Mouse (Mus musculus) embryonic fibroblast, embryonic 13.5 days (primary cell): Measurements from ENCODE around the gene Nr6a1. TPM values are rescaled to one million over a fixed set of nuclear protein-coding genes. Genes with fewer than 3 reads are reported as not detected.

Source experiments
- H3K27ac ChIP-seq: 2 replicates; pipeline ENCODE4 v1.5.1; 2012; ENCODE audit warnings: low read length, control low read depth, inconsistent platforms; ENCODE audit not compliant: insufficient read depth
- H3K4me1 ChIP-seq: 2 replicates; pipeline ENCODE4 v1.6.1; 2011; ENCODE audit warnings: low read length; ENCODE audit not compliant: control insufficient read depth, insufficient read depth
- H3K4me3 ChIP-seq: 2 replicates; pipeline ENCODE4 v1.5.1; 2011; ENCODE audit warnings: mild to moderate bottlenecking, control low read depth, low read length; ENCODE audit not compliant: insufficient read depth
- CTCF ChIP-seq: IDR thresholded peaks from 2 replicates; pipeline ENCODE4 v1.5.1; 2011; ENCODE audit warnings: mild to moderate bottlenecking, control low read depth, low read length, moderate library complexity, borderline replicate concordance; ENCODE audit not compliant: insufficient read depth
- POLR2A ChIP-seq: IDR thresholded peaks from 2 replicates; pipeline ENCODE4 v1.6.1; 2011; ENCODE audit warnings: low read depth, mild to moderate bottlenecking, control low read depth, low read length, moderate library complexity
- polyA plus RNA-seq: library from polyadenylated mRNA; stranded (reverse); fragments of >200 nt; gene quantifications from 2 replicates; pipeline ENCODE4 v1.2.4, GENCODE M21; 2011; ENCODE audit warnings: low read depth; ENCODE audit not compliant: missing spikeins, insufficient read length

The Nr6a1 gene
- polyA plus RNA-seq, 1 experiment, result 4.3 TPM

- no peaks in the 10 kb centered on the region for H3K4me1 ChIP-seq
- H3K27ac ChIP-seq, result no peak overlapping the region
- TF ChIP-seq POLR2A (no peak), CTCF (no peak)
- no peak overlapping the region for H3K4me3 ChIP-seq
Measured at GRCm38 (mm10) chr2:38697128-38698120, 230.1 kb downstream of the Nr6a1 start.

GRCm38 (mm10) chr2:38695770-38696169 is 231.7 kb downstream of the Nr6a1 start:
- no peak for TF ChIP-seq CTCF
- TF ChIP-seq POLR2A, result no peak
- Histone ChIP-seq H3K4me3 (no peak overlapping the region), H3K4me1 (no peaks in the 10 kb centered on the region), H3K27ac (no peak overlapping the region)

- H3K27ac ChIP-seq, result no peak overlapping the region
- H3K4me3 ChIP-seq, result no peak overlapping the region
- TF ChIP-seq CTCF (peak; percentile 73; the same call in 1 of the 2 replicates), POLR2A (no peak)
- no peaks in the 10 kb centered on the region for H3K4me1 ChIP-seq
Measured at GRCm38 (mm10) chr2:38691542-38691941, 235.9 kb downstream of the Nr6a1 start.

- no peaks in the 10 kb centered on the region for H3K4me1 ChIP-seq
- TF ChIP-seq CTCF (no peak), POLR2A (no peak)
- no peak overlapping the region for H3K27ac ChIP-seq
- H3K4me3 ChIP-seq, result no peak overlapping the region
Measured at GRCm38 (mm10) chr2:38689881-38690280, 237.6 kb downstream of the Nr6a1 start.

GRCm38 (mm10) chr2:38688791-38689520 is 238.5 kb downstream of the Nr6a1 start:
- H3K27ac ChIP-seq, result no peak overlapping the region
- TF ChIP-seq CTCF, result no peak
- no peak for TF ChIP-seq POLR2A
- no peak overlapping the region for H3K4me3 ChIP-seq
- no peaks in the 10 kb centered on the region for H3K4me1 ChIP-seq

- Histone ChIP-seq H3K4me1 (no peaks in the 10 kb centered on the region), H3K27ac (no peak overlapping the region), H3K4me3 (no peak overlapping the region)
- TF ChIP-seq POLR2A (no peak), CTCF (no peak)
Measured at GRCm38 (mm10) chr2:38685746-38686145, 241.7 kb downstream of the Nr6a1 start.

GRCm38 (mm10) chr2:38683083-38683482 is 244.4 kb downstream of the Nr6a1 start:
- Histone ChIP-seq H3K4me1 (no peaks in the 10 kb centered on the region), H3K27ac (no peak overlapping the region), H3K4me3 (no peak overlapping the region)
- TF ChIP-seq POLR2A (no peak), CTCF (no peak)

GRCm38 (mm10) chr2:38682209-38682608 is 245.3 kb downstream of the Nr6a1 start:
- H3K27ac ChIP-seq, result no peak overlapping the region
- TF ChIP-seq POLR2A, result no peak

GRCm38 (mm10) chr2:38678947-38679346 is 248.5 kb downstream of the Nr6a1 start:
- TF ChIP-seq POLR2A (no peak), CTCF (no peak)
- no peak overlapping the region for H3K4me3 ChIP-seq
- H3K27ac ChIP-seq, result no peak overlapping the region
- H3K4me1 ChIP-seq, result peaks cover 3% of the 10 kb centered on the region

More at GRCm38 (mm10) chr2:38682209-38682608, 245.3 kb downstream of the Nr6a1 start:
- peaks cover 1% of the 10 kb centered on the region for H3K4me1 ChIP-seq
- no peak overlapping the region for H3K4me3 ChIP-seq
